Mouse (Mus musculus): ENCODE results near the gene Nptx2. TPM values are rescaled to one million over a fixed set of nuclear protein-coding genes. Genes with fewer than 3 reads are reported as not detected.

Nptx2 gene
- polyA plus RNA-seq, 1 experiment from 2014 or later = 3.6 TPM

DNA sequence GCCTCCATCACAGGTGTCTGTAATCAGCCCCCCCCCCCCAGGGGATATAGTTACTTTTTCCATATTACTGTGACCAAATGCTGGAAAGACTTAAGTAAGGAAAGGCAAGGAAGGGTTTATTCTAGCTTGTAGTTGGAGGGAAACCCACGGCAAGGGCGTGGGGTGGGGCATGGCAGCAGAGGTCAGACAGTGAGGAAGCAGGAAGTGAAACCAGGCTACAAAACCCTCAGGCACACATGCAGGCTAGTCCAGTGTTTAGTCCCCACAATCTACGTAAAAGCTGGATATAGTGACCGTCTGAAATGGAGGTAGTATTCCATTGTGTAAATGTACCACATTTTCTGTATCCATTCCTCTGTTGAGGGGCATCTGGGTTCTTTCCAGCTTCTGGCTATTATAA lies 30.5 kb upstream of the Nptx2 start:
- H3K4me2 ChIP-seq (ENCODE audit: low read length) = no peak overlapping the region
- no peak overlapping the region for H3K9ac ChIP-seq (ENCODE audit: low read length)
- H3K9me3 ChIP-seq (ENCODE audit: control insufficient read depth, low read length) = no peaks in the 10 kb centered on the region
- ATAC-seq (replicated peaks; ENCODE audit: low FRiP score, low TSS enrichment, low read depth) (no peak), DNase-seq (ENCODE audit: low spot score) (no peak)
- no peak overlapping the region for H3K27ac ChIP-seq (ENCODE audit: low read depth)
- 65% methylated on average over 4 of the region's 4 CpGs for WGBS
- H3K27me3 ChIP-seq (replicated peaks; ENCODE audit: control insufficient read depth, insufficient read depth, low read length) = no peaks in the 10 kb centered on the region
- no peaks in the 10 kb centered on the region for H3K4me1 ChIP-seq (replicated peaks; ENCODE audit: control insufficient read depth, insufficient read depth, low read length)
- no peak overlapping the region for H3K4me3 ChIP-seq (ENCODE audit: low read depth, low read length)
- no peaks in the 10 kb centered on the region for H3K36me3 ChIP-seq (ENCODE audit: control insufficient read depth, insufficient read depth, low read length)

- no peak overlapping the region for H3K4me3 ChIP-seq (ENCODE audit: low read depth, low read length)
- no peak for ATAC-seq (replicated peaks; ENCODE audit: low FRiP score, low TSS enrichment, low read depth)
- WGBS = 29% methylated on average over 3 of the region's 3 CpGs
- H3K27me3 ChIP-seq (replicated peaks; ENCODE audit: control insufficient read depth, insufficient read depth, low read length) = no peaks in the 10 kb centered on the region
- H3K4me2 ChIP-seq (ENCODE audit: low read length) = no peak overlapping the region
- H3K27ac ChIP-seq (ENCODE audit: low read depth) = no peak overlapping the region
- H3K9me3 ChIP-seq (ENCODE audit: control insufficient read depth, low read length) = no peaks in the 10 kb centered on the region
- H3K9ac ChIP-seq (ENCODE audit: low read length) = no peak overlapping the region
- H3K4me1 ChIP-seq (replicated peaks; ENCODE audit: control insufficient read depth, insufficient read depth, low read length) = no peaks in the 10 kb centered on the region
- no peak for DNase-seq (ENCODE audit: low spot score)
- H3K36me3 ChIP-seq (ENCODE audit: control insufficient read depth, insufficient read depth, low read length) = no peaks in the 10 kb centered on the region
Measured at GRCm38 (mm10) chr5:144520096-144520495, 25.6 kb upstream of the Nptx2 start.

DNA sequence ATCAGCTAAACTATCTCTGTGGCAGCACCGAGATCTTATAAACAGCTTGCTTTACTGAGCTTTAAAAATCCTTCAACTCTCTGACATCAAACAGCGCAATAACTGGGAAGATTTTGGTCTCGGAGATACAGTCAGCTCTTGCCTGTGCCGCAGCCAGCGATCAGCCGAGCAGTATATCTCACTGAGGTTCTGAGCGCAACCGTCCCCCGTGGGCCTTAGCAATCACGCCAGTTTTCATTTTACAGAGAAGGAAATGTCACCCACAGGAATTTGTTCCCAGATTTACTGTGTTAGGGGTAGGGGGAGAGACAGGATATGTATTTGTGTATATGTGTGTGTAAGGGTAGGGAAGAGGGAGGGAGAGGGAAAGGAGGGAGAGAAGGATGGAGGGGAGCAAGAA lies 20.9 kb upstream of the Nptx2 start:
- H3K36me3 ChIP-seq (ENCODE audit: control insufficient read depth, insufficient read depth, low read length) = no peaks in the 10 kb centered on the region
- DNase-seq (ENCODE audit: low spot score) = no peak
- no peak overlapping the region for H3K9ac ChIP-seq (ENCODE audit: low read length)
- no peaks in the 10 kb centered on the region for H3K27me3 ChIP-seq (replicated peaks; ENCODE audit: control insufficient read depth, insufficient read depth, low read length)
- H3K4me2 ChIP-seq (ENCODE audit: low read length) = no peak overlapping the region
- no peaks in the 10 kb centered on the region for H3K4me1 ChIP-seq (replicated peaks; ENCODE audit: control insufficient read depth, insufficient read depth, low read length)
- H3K27ac ChIP-seq (ENCODE audit: low read depth) = no peak overlapping the region
- ATAC-seq (replicated peaks; ENCODE audit: low FRiP score, low TSS enrichment, low read depth) = no peak
- WGBS = 58% methylated on average over 10 of the region's 10 CpGs
- no peak overlapping the region for H3K4me3 ChIP-seq (ENCODE audit: low read depth, low read length)
- no peaks in the 10 kb centered on the region for H3K9me3 ChIP-seq (ENCODE audit: control insufficient read depth, low read length)

DNA sequence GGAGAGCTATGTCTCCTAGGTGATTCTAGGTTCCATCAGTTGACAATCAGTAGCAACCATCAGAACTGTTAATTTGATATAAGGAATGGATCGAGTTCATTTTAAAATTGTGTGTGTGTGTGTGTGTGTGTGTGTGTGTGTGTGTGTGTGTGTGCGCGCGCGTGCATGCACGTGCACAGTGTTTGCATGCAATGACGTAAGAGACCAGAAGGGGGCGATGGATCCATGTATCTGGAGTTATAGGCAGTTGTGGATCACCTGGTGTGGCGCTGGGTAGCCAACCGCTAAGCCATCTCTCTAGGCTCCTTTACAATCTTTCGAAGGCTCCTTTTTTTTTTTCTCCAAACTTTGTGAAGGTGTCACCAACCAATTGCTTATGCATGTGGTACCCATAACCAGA lies 16.6 kb upstream of the Nptx2 start:
- ATAC-seq (replicated peaks; ENCODE audit: low FRiP score, low TSS enrichment, low read depth) (no peak), DNase-seq (ENCODE audit: low spot score) (no peak)
- H3K9ac ChIP-seq (ENCODE audit: low read length) = no peak overlapping the region
- H3K9me3 ChIP-seq (ENCODE audit: control insufficient read depth, low read length) = no peaks in the 10 kb centered on the region
- H3K4me3 ChIP-seq (ENCODE audit: low read depth, low read length) = no peak overlapping the region
- H3K4me2 ChIP-seq (ENCODE audit: low read length) = no peak overlapping the region
- no peak overlapping the region for H3K27ac ChIP-seq (ENCODE audit: low read depth)
- H3K27me3 ChIP-seq (replicated peaks; ENCODE audit: control insufficient read depth, insufficient read depth, low read length) = no peaks in the 10 kb centered on the region
- no peaks in the 10 kb centered on the region for H3K36me3 ChIP-seq (ENCODE audit: control insufficient read depth, insufficient read depth, low read length)
- WGBS = 94% methylated on average over 11 of the region's 11 CpGs
- H3K4me1 ChIP-seq (replicated peaks; ENCODE audit: control insufficient read depth, insufficient read depth, low read length) = no peaks in the 10 kb centered on the region

DNA sequence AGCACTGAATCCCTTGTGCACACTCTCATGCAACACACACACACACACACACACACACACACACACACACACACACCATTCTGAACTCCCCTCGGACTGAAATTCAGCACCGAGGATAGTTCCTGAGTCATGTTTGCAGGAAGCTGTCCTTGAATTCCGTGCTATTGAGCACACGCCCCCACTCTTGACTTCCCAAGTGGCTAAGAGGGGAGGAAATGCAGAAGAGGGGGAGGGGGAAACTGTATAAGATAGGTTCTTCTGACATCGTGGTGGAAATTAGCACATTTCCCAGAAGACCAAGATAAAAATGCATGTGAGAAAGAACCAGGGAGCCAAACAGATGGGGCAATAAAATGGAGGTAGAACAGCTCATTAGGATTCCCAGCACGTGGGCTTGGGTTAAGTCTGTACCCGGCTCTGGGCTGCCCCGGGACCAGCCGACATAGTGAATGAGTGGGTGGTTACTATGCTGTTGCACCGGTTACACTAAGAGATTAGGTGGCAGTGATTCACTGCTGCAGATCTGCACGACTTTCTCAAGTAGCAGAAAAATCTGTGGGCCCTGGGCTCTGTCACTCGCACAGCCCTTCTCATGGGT lies 2.9 kb upstream of the Nptx2 start:
- H3K4me3 ChIP-seq (ENCODE audit: low read depth, low read length) = no peak overlapping the region

DNA sequence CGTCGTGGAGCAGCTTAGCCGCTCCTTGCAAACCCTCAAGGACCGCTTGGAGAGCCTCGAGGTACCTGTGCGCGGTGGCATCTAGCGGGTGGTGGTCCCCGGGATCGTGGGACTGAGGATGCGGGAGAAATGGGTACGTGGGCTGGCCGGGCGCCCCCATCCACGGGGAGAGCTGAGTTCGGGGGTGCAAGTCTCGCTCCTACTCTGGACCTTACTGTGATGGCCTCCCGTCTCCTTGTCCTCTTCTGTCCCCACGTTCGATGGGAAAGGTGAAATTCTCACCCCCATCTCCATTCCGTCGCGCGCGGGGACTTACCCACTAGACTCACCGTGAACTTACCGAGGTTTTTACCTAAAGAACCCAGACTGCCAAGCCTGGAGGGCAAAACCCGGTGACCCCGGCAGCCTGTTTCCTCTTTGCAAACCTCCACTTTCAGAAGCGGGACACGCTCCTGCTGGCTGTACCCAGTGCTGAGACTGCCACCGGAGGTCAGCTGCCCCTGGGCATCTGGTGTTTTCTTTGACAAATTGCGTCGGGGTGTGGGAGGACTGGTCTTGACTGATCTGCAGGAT lies 807 bp downstream of the Nptx2 start:
- 0 out of 2 replicates have a peak, but pooled peaks cover 6% of the 10 kb centered on the region for H3K4me1 ChIP-seq (replicated peaks; ENCODE audit: control insufficient read depth, insufficient read depth, low read length)
- H3K9ac ChIP-seq (ENCODE audit: low read length) = peak overlapping the region; percentile 17
- H3K27ac ChIP-seq (ENCODE audit: low read depth) = no peak overlapping the region
- DNase-seq (ENCODE audit: low spot score) = peak; percentile 63
- 5% methylated on average over 34 of the region's 34 CpGs for WGBS
- peak overlapping the region; percentile 56 for H3K4me2 ChIP-seq (ENCODE audit: low read length)
- H3K27me3 ChIP-seq (replicated peaks; ENCODE audit: control insufficient read depth, insufficient read depth, low read length) = peaks cover 52% of the 10 kb centered on the region
- H3K4me3 ChIP-seq (ENCODE audit: low read depth, low read length) = peak overlapping the region; percentile 36
- no peak for ATAC-seq (replicated peaks; ENCODE audit: low FRiP score, low TSS enrichment, low read depth)
- no peaks in the 10 kb centered on the region for H3K36me3 ChIP-seq (ENCODE audit: control insufficient read depth, insufficient read depth, low read length)
- H3K9me3 ChIP-seq (ENCODE audit: control insufficient read depth, low read length) = no peaks in the 10 kb centered on the region

More for the DNA sequence above, 2.9 kb upstream of the Nptx2 start:
- ATAC-seq (replicated peaks; ENCODE audit: low FRiP score, low TSS enrichment, low read depth) = no peak
- Histone ChIP-seq H3K9ac (ENCODE audit: low read length) (no peak overlapping the region), H3K9me3 (ENCODE audit: control insufficient read depth, low read length) (no peaks in the 10 kb centered on the region), H3K27me3 (replicated peaks; ENCODE audit: control insufficient read depth, insufficient read depth, low read length) (peaks cover 42% of the 10 kb centered on the region), H3K4me2 (ENCODE audit: low read length) (no peak overlapping the region), H3K36me3 (ENCODE audit: control insufficient read depth, insufficient read depth, low read length) (no peaks in the 10 kb centered on the region), H3K27ac (ENCODE audit: low read depth) (no peak overlapping the region), H3K4me1 (replicated peaks; ENCODE audit: control insufficient read depth, insufficient read depth, low read length) (0 out of 2 replicates have a peak, but pooled peaks cover 6% of the 10 kb centered on the region)
- peak; percentile 64 for DNase-seq (ENCODE audit: low spot score)
- 15% methylated on average over 12 of the region's 12 CpGs for WGBS

DNA sequence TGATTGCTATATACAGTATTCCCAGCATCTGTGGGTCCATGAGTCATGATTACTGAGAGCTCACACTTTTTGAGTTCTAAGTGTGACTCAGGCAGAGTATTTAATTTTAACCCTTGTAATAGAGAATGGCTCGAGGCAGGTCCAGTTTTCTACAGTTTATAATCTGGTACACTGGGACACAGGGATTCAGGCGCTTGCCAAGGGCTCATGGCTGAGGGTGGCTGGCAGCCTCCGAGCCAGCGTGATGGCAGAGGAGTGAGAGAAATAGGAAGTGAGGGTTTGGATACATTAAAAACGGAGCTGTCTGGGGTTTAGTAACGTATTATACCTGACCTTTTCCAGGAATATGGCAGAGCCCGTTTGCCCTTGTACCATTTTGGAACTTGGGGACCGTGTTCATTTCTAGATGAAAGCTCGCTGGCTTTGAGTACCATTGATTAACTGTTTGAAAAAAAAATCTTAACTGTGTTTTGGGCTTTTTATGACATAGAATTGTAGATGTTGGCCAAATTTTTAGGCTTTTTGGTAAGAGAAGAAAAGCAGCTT lies 1.7 kb downstream of the Nptx2 start:
- DNase-seq (ENCODE audit: low spot score) (no peak), ATAC-seq (replicated peaks; ENCODE audit: low FRiP score, low TSS enrichment, low read depth) (no peak)
- H3K4me3 ChIP-seq (ENCODE audit: low read depth, low read length) = peak overlapping the region; percentile 36
- 0 out of 2 replicates have a peak, but pooled peaks cover 6% of the 10 kb centered on the region for H3K4me1 ChIP-seq (replicated peaks; ENCODE audit: control insufficient read depth, insufficient read depth, low read length)
- no peak overlapping the region for H3K27ac ChIP-seq (ENCODE audit: low read depth)
- H3K4me2 ChIP-seq (ENCODE audit: low read length) = peak overlapping the region; percentile 56
- H3K27me3 ChIP-seq (replicated peaks; ENCODE audit: control insufficient read depth, insufficient read depth, low read length) = peaks cover 52% of the 10 kb centered on the region
- H3K9me3 ChIP-seq (ENCODE audit: control insufficient read depth, low read length) = no peaks in the 10 kb centered on the region
- H3K9ac ChIP-seq (ENCODE audit: low read length) = no peak overlapping the region; the same call in 1 of the 2 replicates
- WGBS = 16% methylated on average over 9 of the region's 9 CpGs
- no peaks in the 10 kb centered on the region for H3K36me3 ChIP-seq (ENCODE audit: control insufficient read depth, insufficient read depth, low read length)

GRCm38 (mm10) chr5:144548079-144548631 lies 2.5 kb downstream of the Nptx2 start:
- peak; percentile 71 for DNase-seq (ENCODE audit: low spot score)
- Histone ChIP-seq H3K4me1 (replicated peaks; ENCODE audit: control insufficient read depth, insufficient read depth, low read length) (0 out of 2 replicates have a peak, but pooled peaks cover 6% of the 10 kb centered on the region), H3K9me3 (ENCODE audit: control insufficient read depth, low read length) (no peaks in the 10 kb centered on the region), H3K27me3 (replicated peaks; ENCODE audit: control insufficient read depth, insufficient read depth, low read length) (peaks cover 50% of the 10 kb centered on the region), H3K36me3 (ENCODE audit: control insufficient read depth, insufficient read depth, low read length) (no peaks in the 10 kb centered on the region), H3K4me2 (ENCODE audit: low read length) (peak overlapping the region; percentile 56), H3K4me3 (ENCODE audit: low read depth, low read length) (peak overlapping the region; percentile 36), H3K27ac (ENCODE audit: low read depth) (no peak overlapping the region), H3K9ac (ENCODE audit: low read length) (peak overlapping the region; percentile 31)
- WGBS = 4% methylated on average over 21 of the region's 21 CpGs
- ATAC-seq (replicated peaks; ENCODE audit: low FRiP score, low TSS enrichment, low read depth) = no peak
